Mouse (Mus musculus) limb, embryonic 13.5 days (tissue): ENCODE results near the gene Sox15. TPM values are rescaled to one million over a fixed set of nuclear protein-coding genes. Genes with fewer than 3 reads are reported as not detected.

ENCODE experiments used
- ATAC-seq: fragments of 200-750 bp; cut with Nextera tagmentation; 2 replicates; pipeline ENCODE4 v1.8.0; 2017; ENCODE audit warnings: low read depth, moderate number of reproducible peaks, moderate TSS enrichment; ENCODE audit not compliant: low FRiP score
- H3K27ac ChIP-seq: fragments of 300-500 bp; sonication (generic); 2 replicates; pipeline ENCODE4 v1.5.1; 2015; ENCODE audit warnings: inconsistent platforms, mild to moderate bottlenecking, moderate library complexity
- H3K27me3 ChIP-seq: fragments of 300-500 bp; sonication (generic); 2 replicates; pipeline ENCODE4 v1.6.1; 2015; ENCODE audit warnings: mild to moderate bottlenecking, inconsistent platforms
- H3K36me3 ChIP-seq: fragments of 300-500 bp; sonication (generic); 2 replicates; pipeline ENCODE4 v1.6.1; 2015; ENCODE audit warnings: inconsistent platforms, mild to moderate bottlenecking, moderate library complexity
- H3K4me1 ChIP-seq: fragments of 300-500 bp; sonication (generic); 2 replicates; pipeline ENCODE4 v1.6.1; 2015; ENCODE audit warnings: inconsistent platforms
- H3K4me2 ChIP-seq: fragments of 300-500 bp; sonication (generic); replicated peaks from 2 replicates; pipeline ENCODE4 v1.6.1; 2015; ENCODE audit warnings: inconsistent platforms, mild to moderate bottlenecking, moderate library complexity
- H3K4me3 ChIP-seq: fragments of 300-500 bp; sonication (generic); 2 replicates; pipeline ENCODE4 v1.5.1; 2015; ENCODE audit warnings: moderate library complexity, mild to moderate bottlenecking, inconsistent platforms
- H3K9ac ChIP-seq: fragments of 300-500 bp; sonication (generic); 2 replicates; pipeline ENCODE4 v1.6.1; 2015; ENCODE audit warnings: mild to moderate bottlenecking, inconsistent platforms
- H3K9me3 ChIP-seq: fragments of 300-500 bp; sonication (generic); 2 replicates; pipeline ENCODE4 v1.6.1; 2016; ENCODE audit warnings: inconsistent platforms
- WGBS: fragments of 180-500 bp; shearing (Covaris S2); methylation state at CpG from one replicate; pipeline ENCODE4 v1.1.7; 2015; 5-methylcytosine and 5-hydroxymethylcytosine counted together
- polyA plus RNA-seq: library from polyadenylated mRNA; unstranded; fragments of >200 nt; fragmentation: Nextera tagmentation; extraction: Ambion mirVana; gene quantifications from 2 replicates; pipeline ENCODE4 v1.2.1, GENCODE M21; 2015

The Sox15 gene
- polyA plus RNA-seq, 1 experiment from 2014 or later, result 0.57 TPM

GRCm38 (mm10) chr11:69683576-69683975, 28.5 kb downstream of the Sox15 start:
- Histone ChIP-seq H3K9ac (peak overlapping the region; percentile 9; the same call in 1 of the 2 replicates), H3K4me2 (peak overlapping the region; percentile 95), H3K4me1 (peaks cover 60% of the 10 kb centered on the region), H3K4me3 (no peak overlapping the region), H3K27ac (peak overlapping the region; percentile 95), H3K9me3 (no peaks in the 10 kb centered on the region), H3K36me3 (peaks cover 18% of the 10 kb centered on the region), H3K27me3 (no peaks in the 10 kb centered on the region)
- no peak for ATAC-seq
- WGBS, result 77% methylated on average over 7 of the region's 7 CpGs

- H3K9ac ChIP-seq, result no peak overlapping the region
- no peak overlapping the region for H3K4me3 ChIP-seq
- H3K27me3 ChIP-seq, result no peaks in the 10 kb centered on the region
- H3K9me3 ChIP-seq, result no peaks in the 10 kb centered on the region
- ATAC-seq, result no peak
- peaks cover 59% of the 10 kb centered on the region for H3K4me1 ChIP-seq
- WGBS, result 79% methylated on average over 12 of the region's 12 CpGs
- H3K4me2 ChIP-seq, result no peak overlapping the region
- H3K27ac ChIP-seq, result no peak overlapping the region
- peaks cover 12% of the 10 kb centered on the region for H3K36me3 ChIP-seq
Measured at GRCm38 (mm10) chr11:69684128-69684745, 29.1 kb downstream of the Sox15 start.

GRCm38 (mm10) chr11:69684936-69685335, 29.8 kb downstream of the Sox15 start:
- WGBS, result 85% methylated on average over 6 of the region's 6 CpGs

GRCm38 (mm10) chr11:69685526-69686148, 30.5 kb downstream of the Sox15 start, which contains the start of gene Tnfsf13:
TSS of gene Tnfsf13 (minus strand) at chr11:69685784.
- H3K27me3 ChIP-seq, result no peaks in the 10 kb centered on the region
- no peak for ATAC-seq
- no peaks in the 10 kb centered on the region for H3K36me3 ChIP-seq
- peak within 1 kb of the TSS; percentile 22; the same call in 1 of the 2 replicates for H3K27ac ChIP-seq
- 82% methylated on average over 10 of the region's 10 CpGs for WGBS
- H3K9me3 ChIP-seq, result no peaks in the 10 kb centered on the region
- H3K9ac ChIP-seq, result peak within 1 kb of the TSS; percentile 48
- H3K4me1 ChIP-seq, result peaks cover 46% of the 10 kb centered on the region
- H3K4me2 ChIP-seq, result peak within 1 kb of the TSS; percentile 21
- H3K4me3 ChIP-seq, result no peak within 1 kb of the TSS

More at GRCm38 (mm10) chr11:69684936-69685335, 29.8 kb downstream of the Sox15 start:
- Histone ChIP-seq H3K4me2 (no peak overlapping the region), H3K4me1 (peaks cover 53% of the 10 kb centered on the region), H3K9me3 (no peaks in the 10 kb centered on the region), H3K27me3 (no peaks in the 10 kb centered on the region), H3K9ac (peak overlapping the region; percentile 13; the same call in 1 of the 2 replicates), H3K36me3 (peaks cover 6% of the 10 kb centered on the region), H3K27ac (no peak overlapping the region), H3K4me3 (no peak overlapping the region)
- no peak for ATAC-seq

GRCm38 (mm10) chr11:69686377-69686776, 31.3 kb downstream of the Sox15 start:
- H3K4me2 ChIP-seq, result peak overlapping the region; percentile 21
- no peak overlapping the region for H3K4me3 ChIP-seq
- H3K36me3 ChIP-seq, result no peaks in the 10 kb centered on the region
- H3K9ac ChIP-seq, result peak overlapping the region; percentile 35; the same call in 1 of the 2 replicates
- H3K9me3 ChIP-seq, result no peaks in the 10 kb centered on the region
- peaks cover 42% of the 10 kb centered on the region for H3K4me1 ChIP-seq
- 4% methylated on average over 4 of the region's 4 CpGs for whole genome bisulfite sequencing
- H3K27me3 ChIP-seq, result no peaks in the 10 kb centered on the region
- no peak for ATAC-seq
- H3K27ac ChIP-seq, result peak overlapping the region; percentile 22; the same call in 1 of the 2 replicates

GRCm38 (mm10) chr11:69687061-69687460, 31.9 kb downstream of the Sox15 start:
- no peak for ATAC-seq
- Histone ChIP-seq H3K4me2 (no peak overlapping the region), H3K27me3 (no peaks in the 10 kb centered on the region), H3K27ac (0 out of 2 replicates have a peak overlapping the region, but pooled peaks have one; percentile 22), H3K4me1 (peaks cover 42% of the 10 kb centered on the region), H3K9ac (peak overlapping the region; percentile 40; the same call in 1 of the 2 replicates), H3K36me3 (no peaks in the 10 kb centered on the region), H3K9me3 (no peaks in the 10 kb centered on the region), H3K4me3 (no peak overlapping the region)
- 49% methylated on average over 5 of the region's 5 CpGs for WGBS

- 93% methylated on average over 1 of the region's 1 CpGs for WGBS
- H3K9ac ChIP-seq, result no peak overlapping the region
- no peak for ATAC-seq
Measured at GRCm38 (mm10) chr11:69689891-69690290, 34.8 kb downstream of the Sox15 start.

GRCm38 (mm10) chr11:69692196-69692811, 37.2 kb downstream of the Sox15 start:
- ATAC-seq, result no peak
- H3K36me3 ChIP-seq, result no peaks in the 10 kb centered on the region

More at GRCm38 (mm10) chr11:69689891-69690290, 34.8 kb downstream of the Sox15 start:
- H3K9me3 ChIP-seq, result no peaks in the 10 kb centered on the region
- H3K27me3 ChIP-seq, result no peaks in the 10 kb centered on the region
- H3K27ac ChIP-seq, result no peak overlapping the region
- H3K4me2 ChIP-seq, result no peak overlapping the region
- H3K4me3 ChIP-seq, result no peak overlapping the region
- peaks cover 23% of the 10 kb centered on the region for H3K4me1 ChIP-seq
- no peaks in the 10 kb centered on the region for H3K36me3 ChIP-seq

GRCm38 (mm10) chr11:69692863-69693262, 37.7 kb downstream of the Sox15 start:
- no peaks in the 10 kb centered on the region for H3K27me3 ChIP-seq
- no peak for ATAC-seq
- H3K27ac ChIP-seq, result no peak overlapping the region
- 93% methylated on average over 6 of the region's 6 CpGs for WGBS
- H3K9ac ChIP-seq, result no peak overlapping the region
- H3K4me3 ChIP-seq, result no peak overlapping the region
- no peak overlapping the region for H3K4me2 ChIP-seq
- H3K36me3 ChIP-seq, result no peaks in the 10 kb centered on the region
- H3K4me1 ChIP-seq, result peaks cover 15% of the 10 kb centered on the region
- no peaks in the 10 kb centered on the region for H3K9me3 ChIP-seq

More at GRCm38 (mm10) chr11:69692196-69692811, 37.2 kb downstream of the Sox15 start:
- Histone ChIP-seq H3K9ac (no peak overlapping the region), H3K27ac (no peak overlapping the region), H3K4me1 (peaks cover 15% of the 10 kb centered on the region), H3K4me2 (no peak overlapping the region), H3K27me3 (no peaks in the 10 kb centered on the region), H3K4me3 (no peak overlapping the region), H3K9me3 (no peaks in the 10 kb centered on the region)
- WGBS, result 72% methylated on average over 9 of the region's 9 CpGs

GRCm38 (mm10) chr11:69693421-69693965, 38.4 kb downstream of the Sox15 start:
- H3K27ac ChIP-seq, result no peak overlapping the region
- no peaks in the 10 kb centered on the region for H3K27me3 ChIP-seq
- ATAC-seq, result no peak
- H3K4me1 ChIP-seq, result peaks cover 15% of the 10 kb centered on the region
- no peaks in the 10 kb centered on the region for H3K36me3 ChIP-seq
- 55% methylated on average over 11 of the region's 11 CpGs for WGBS
- H3K4me2 ChIP-seq, result no peak overlapping the region
- H3K4me3 ChIP-seq, result no peak overlapping the region
- no peaks in the 10 kb centered on the region for H3K9me3 ChIP-seq
- H3K9ac ChIP-seq, result no peak overlapping the region

GRCm38 (mm10) chr11:69695046-69695360, 39.9 kb downstream of the Sox15 start:
- no peaks in the 10 kb centered on the region for H3K9me3 ChIP-seq
- 18% methylated on average over 6 of the region's 6 CpGs for WGBS
- H3K36me3 ChIP-seq, result no peaks in the 10 kb centered on the region
- peak overlapping the region; percentile 57 for H3K4me3 ChIP-seq
- H3K27ac ChIP-seq, result peak overlapping the region; percentile 81
- H3K27me3 ChIP-seq, result no peaks in the 10 kb centered on the region
- H3K4me1 ChIP-seq, result peaks cover 15% of the 10 kb centered on the region
- peak; percentile 58; the same call in 1 of the 2 replicates for ATAC-seq
- H3K4me2 ChIP-seq, result peak overlapping the region; percentile 91
- H3K9ac ChIP-seq, result peak overlapping the region; percentile 79
